Mouse (Mus musculus) large intestine, adult 2 months (tissue): ENCODE measurements around the gene Dixdc1. TPM values are rescaled to one million over a fixed set of nuclear protein-coding genes. Genes with fewer than 3 reads are reported as not detected.

ENCODE experiments used
- DNase-seq: peaks from one replicate; pipeline ENCODE4 v3.0.0-alpha.2; 2012; ENCODE audit warnings: low read depth, low spot score
- WGBS: fragments of 180-500 bp; shearing (Covaris S2); methylation state at CpG from one replicate; pipeline ENCODE4 v1.1.7; 2018; 5-methylcytosine and 5-hydroxymethylcytosine counted together
- polyA plus RNA-seq: library from polyadenylated mRNA; depleted of rRNA; stranded (reverse); fragments of >200 nt; gene quantifications from 2 replicates; pipeline ENCODE4 v1.2.3, GENCODE M21; 2012

Dixdc1 gene
- polyA plus RNA-seq, 1 experiment: 0.84 TPM

GRCm38 (mm10) chr9:50709108-50709507, 30.2 kb downstream of the Dixdc1 start:
- WGBS: 32% methylated on average over 2 of the region's 2 CpGs
- DNase-seq: no peak

GRCm38 (mm10) chr9:50704907-50705306, 34.4 kb downstream of the Dixdc1 start:
- no peak for DNase-seq
- WGBS: 33% methylated on average over 6 of the region's 6 CpGs

GRCm38 (mm10) chr9:50700921-50701691, 38.2 kb downstream of the Dixdc1 start:
- 25% methylated on average over 11 of the region's 11 CpGs for WGBS
- peak; percentile 73 for DNase-seq

- WGBS: 2% methylated on average over 70 of the region's 70 CpGs
- DNase-seq: no peak
These were observed 40.6 kb downstream of the Dixdc1 start for GRCm38 (mm10) chr9:50698418-50699409.

GRCm38 (mm10) chr9:50697706-50698041, 41.6 kb downstream of the Dixdc1 start:
- DNase-seq: no peak

GRCm38 (mm10) chr9:50696851-50697705, 42.2 kb downstream of the Dixdc1 start:
- WGBS: 65% methylated on average over 12 of the region's 12 CpGs
- no peak for DNase-seq

More at GRCm38 (mm10) chr9:50697706-50698041, 41.6 kb downstream of the Dixdc1 start:
- WGBS: 1% methylated on average over 12 of the region's 12 CpGs

- WGBS: 95% methylated on average over 6 of the region's 6 CpGs
- no peak for DNase-seq
These were observed 44.2 kb downstream of the Dixdc1 start for GRCm38 (mm10) chr9:50695153-50695552.

GRCm38 (mm10) chr9:50693631-50694030, 45.7 kb downstream of the Dixdc1 start:
- WGBS: 13% methylated on average over 10 of the region's 10 CpGs
- DNase-seq: no peak

GRCm38 (mm10) chr9:50692626-50693580, 46.4 kb downstream of the Dixdc1 start:
- no peak for DNase-seq

GRCm38 (mm10) chr9:50686866-50687652, 52.3 kb downstream of the Dixdc1 start:
- WGBS: 64% methylated on average over 6 of the region's 6 CpGs
- DNase-seq: no peak

More at GRCm38 (mm10) chr9:50692626-50693580, 46.4 kb downstream of the Dixdc1 start:
- 23% methylated on average over 13 of the region's 13 CpGs for WGBS

GRCm38 (mm10) chr9:50681727-50682126, 57.6 kb downstream of the Dixdc1 start:
- WGBS: 81% methylated on average over 7 of the region's 7 CpGs
- no peak for DNase-seq

GRCm38 (mm10) chr9:50679406-50679805, 59.9 kb downstream of the Dixdc1 start:
- no peak for DNase-seq
- WGBS: 80% methylated on average over 1 of the region's 1 CpGs

- DNase-seq: no peak
- WGBS: 20% methylated on average over 1 of the region's 1 CpGs
These were observed 64.5 kb downstream of the Dixdc1 start for GRCm38 (mm10) chr9:50674771-50675170.

- DNase-seq: no peak
- WGBS: 24% methylated on average over 5 of the region's 5 CpGs
These were observed 68.6 kb downstream of the Dixdc1 start for GRCm38 (mm10) chr9:50670690-50671089.

- no peak for DNase-seq
- 80% methylated on average over 8 of the region's 8 CpGs for WGBS
These were observed 71.5 kb downstream of the Dixdc1 start for GRCm38 (mm10) chr9:50667579-50668498.

- DNase-seq: no peak
- WGBS: 74% methylated on average over 6 of the region's 6 CpGs
These were observed 72.9 kb downstream of the Dixdc1 start for GRCm38 (mm10) chr9:50666442-50666841.

GRCm38 (mm10) chr9:50664826-50665225, 74.5 kb downstream of the Dixdc1 start:
- no peak for DNase-seq
- 94% methylated on average over 5 of the region's 5 CpGs for WGBS
